Mouse (Mus musculus): Measurements from ENCODE around the gene Tex52. TPM values are rescaled to one million over a fixed set of nuclear protein-coding genes. Genes with fewer than 3 reads are reported as not detected.

Gene Tex52
- polyA plus RNA-seq, 1 experiment from 2014 or later = 0.33 TPM

DNA sequence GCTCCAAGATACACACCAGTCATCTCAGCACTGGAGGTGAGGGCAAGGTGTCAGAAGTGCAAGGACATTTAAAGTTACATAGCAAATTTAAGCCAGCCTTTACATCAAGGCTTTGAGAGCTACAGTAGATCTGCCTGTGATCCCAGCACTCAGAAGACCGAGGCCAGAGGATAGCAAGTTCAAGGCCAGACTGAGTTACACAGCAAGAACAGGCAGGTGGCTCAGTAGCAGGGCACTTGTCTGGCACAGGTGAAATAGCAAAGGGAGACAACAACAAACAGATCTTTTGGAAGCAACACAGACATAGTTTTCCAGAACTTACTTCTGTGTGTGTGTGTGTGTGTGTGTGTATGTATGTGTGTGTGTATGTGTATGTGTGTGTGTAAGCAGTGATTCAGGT, 42.8 kb downstream of the Tex52 start:
- H3K9ac ChIP-seq (replicated peaks) = no peak overlapping the region
- 88% methylated on average over 1 of the region's 1 CpGs for WGBS
- H3K4me3 ChIP-seq (replicated peaks) = no peak overlapping the region
- H3K27me3 ChIP-seq (replicated peaks) = no peaks in the 10 kb centered on the region
- no peak for ATAC-seq (ENCODE audit: low FRiP score)
- H3K9me3 ChIP-seq (replicated peaks) = no peaks in the 10 kb centered on the region
- H3K27ac ChIP-seq (replicated peaks) = no peak overlapping the region
- H3K4me2 ChIP-seq = no peak overlapping the region
- H3K36me3 ChIP-seq = peaks cover 13% of the 10 kb centered on the region
- 0 out of 2 replicates have a peak, but pooled peaks cover 9% of the 10 kb centered on the region for H3K4me1 ChIP-seq

DNA sequence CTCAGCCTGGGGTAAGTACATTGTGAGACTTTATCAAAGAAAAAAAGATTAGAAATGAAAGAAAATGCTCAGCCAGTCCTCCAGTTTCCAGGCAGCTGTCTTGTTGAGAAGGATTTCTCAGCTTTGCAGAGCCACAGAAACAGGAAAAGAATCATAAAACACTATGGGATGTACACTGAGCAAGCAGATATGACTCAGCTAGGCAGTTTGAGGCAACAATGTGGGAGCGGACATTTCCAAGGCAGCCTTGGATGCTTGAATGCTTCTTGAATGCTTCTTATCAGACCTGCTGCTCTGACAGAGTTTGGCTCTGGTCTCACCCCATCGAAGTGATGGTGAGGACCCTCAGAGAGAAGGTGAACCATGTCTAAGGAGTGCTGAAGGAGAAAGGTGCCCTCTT, 45.8 kb downstream of the Tex52 start:
- peaks cover 12% of the 10 kb centered on the region; the same call in 1 of the 2 replicates for H3K4me1 ChIP-seq
- WGBS = 83% methylated on average over 2 of the region's 2 CpGs
- ATAC-seq (ENCODE audit: low FRiP score) = no peak

DNA sequence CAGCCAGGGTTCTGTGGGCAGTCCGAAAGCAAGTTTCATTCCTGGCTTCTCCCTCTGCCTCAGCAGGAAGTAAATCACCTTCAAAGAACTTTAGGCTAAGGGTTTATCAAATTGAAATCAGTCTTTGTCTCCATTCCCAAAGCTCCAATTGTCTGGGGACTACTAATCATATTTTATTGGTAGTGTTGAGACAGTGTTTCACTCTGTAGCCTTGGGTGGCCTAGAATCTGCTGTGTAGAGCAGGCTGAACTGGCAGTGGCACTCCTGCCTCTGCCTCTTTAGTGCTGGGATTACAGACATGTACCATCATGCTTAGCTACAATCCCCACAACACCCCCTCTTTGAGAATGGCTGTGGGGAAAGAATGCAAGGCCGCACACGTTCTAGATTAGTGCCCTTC, 46.2 kb downstream of the Tex52 start:
- H3K4me2 ChIP-seq = no peak overlapping the region
- no peak overlapping the region for H3K27ac ChIP-seq (replicated peaks)
- H3K27me3 ChIP-seq (replicated peaks) = no peaks in the 10 kb centered on the region
- no peak for ATAC-seq (ENCODE audit: low FRiP score)
- no peak overlapping the region for H3K9ac ChIP-seq (replicated peaks)
- peaks cover 12% of the 10 kb centered on the region; the same call in 1 of the 2 replicates for H3K4me1 ChIP-seq
- H3K9me3 ChIP-seq (replicated peaks) = no peaks in the 10 kb centered on the region
- H3K4me3 ChIP-seq (replicated peaks) = no peak overlapping the region
- no peaks in the 10 kb centered on the region for H3K36me3 ChIP-seq
- 85% methylated on average over 3 of the region's 3 CpGs for WGBS

More for the DNA sequence above, 45.8 kb downstream of the Tex52 start:
- no peaks in the 10 kb centered on the region for H3K27me3 ChIP-seq (replicated peaks)
- no peaks in the 10 kb centered on the region for H3K9me3 ChIP-seq (replicated peaks)
- no peak overlapping the region for H3K4me3 ChIP-seq (replicated peaks)
- no peaks in the 10 kb centered on the region for H3K36me3 ChIP-seq
- H3K4me2 ChIP-seq = no peak overlapping the region
- H3K27ac ChIP-seq (replicated peaks) = no peak overlapping the region
- no peak overlapping the region for H3K9ac ChIP-seq (replicated peaks)

DNA sequence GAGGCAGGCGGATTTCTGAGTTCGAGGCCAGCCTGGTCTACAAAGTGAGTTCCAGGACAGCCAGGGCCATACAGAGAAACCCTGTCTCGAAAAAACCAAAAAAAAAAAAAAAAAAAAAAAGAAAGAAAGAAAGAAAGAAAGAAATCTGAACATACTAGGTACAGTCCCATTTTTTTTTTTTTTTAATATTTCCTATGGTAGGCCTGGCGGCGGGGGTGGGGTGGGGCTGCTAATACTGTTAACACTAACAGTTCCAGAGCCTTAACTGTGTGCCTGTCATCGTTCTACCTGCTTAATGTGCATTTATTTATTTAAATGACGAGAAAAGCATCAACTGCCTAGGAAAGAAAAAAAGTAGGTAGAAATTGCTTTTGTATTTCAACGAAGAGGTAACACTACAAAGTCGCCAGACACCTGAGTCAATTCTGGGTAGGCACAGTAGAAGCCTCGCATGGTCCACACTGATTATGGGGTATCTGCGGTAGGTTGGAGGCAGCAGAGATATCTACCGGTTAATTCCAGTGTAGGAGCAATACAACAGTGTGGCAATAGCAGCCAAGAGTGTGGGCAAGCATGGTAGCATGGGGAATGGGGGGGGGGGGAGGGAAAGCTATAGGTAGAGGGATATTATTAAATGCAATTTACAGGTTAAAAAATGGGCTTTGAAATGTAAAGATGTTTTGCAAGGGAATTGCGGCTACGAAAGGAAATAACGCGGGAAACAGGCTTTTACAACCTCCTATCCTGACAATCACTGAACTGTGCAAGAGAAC, 48.4 kb downstream of the Tex52 start:
- Histone ChIP-seq H3K9me3 (replicated peaks) (no peaks in the 10 kb centered on the region), H3K36me3 (peaks cover 10% of the 10 kb centered on the region), H3K9ac (replicated peaks) (peak overlapping the region; percentile 76), H3K4me1 (peaks cover 6% of the 10 kb centered on the region; the same call in 1 of the 2 replicates), H3K27me3 (replicated peaks) (no peaks in the 10 kb centered on the region), H3K27ac (replicated peaks) (peak overlapping the region; percentile 100), H3K4me2 (peak overlapping the region; percentile 64), H3K4me3 (replicated peaks) (peak overlapping the region; percentile 63)
- peak; percentile 72 for ATAC-seq (ENCODE audit: low FRiP score)
- WGBS = 44% methylated on average over 15 of the region's 16 CpGs

DNA sequence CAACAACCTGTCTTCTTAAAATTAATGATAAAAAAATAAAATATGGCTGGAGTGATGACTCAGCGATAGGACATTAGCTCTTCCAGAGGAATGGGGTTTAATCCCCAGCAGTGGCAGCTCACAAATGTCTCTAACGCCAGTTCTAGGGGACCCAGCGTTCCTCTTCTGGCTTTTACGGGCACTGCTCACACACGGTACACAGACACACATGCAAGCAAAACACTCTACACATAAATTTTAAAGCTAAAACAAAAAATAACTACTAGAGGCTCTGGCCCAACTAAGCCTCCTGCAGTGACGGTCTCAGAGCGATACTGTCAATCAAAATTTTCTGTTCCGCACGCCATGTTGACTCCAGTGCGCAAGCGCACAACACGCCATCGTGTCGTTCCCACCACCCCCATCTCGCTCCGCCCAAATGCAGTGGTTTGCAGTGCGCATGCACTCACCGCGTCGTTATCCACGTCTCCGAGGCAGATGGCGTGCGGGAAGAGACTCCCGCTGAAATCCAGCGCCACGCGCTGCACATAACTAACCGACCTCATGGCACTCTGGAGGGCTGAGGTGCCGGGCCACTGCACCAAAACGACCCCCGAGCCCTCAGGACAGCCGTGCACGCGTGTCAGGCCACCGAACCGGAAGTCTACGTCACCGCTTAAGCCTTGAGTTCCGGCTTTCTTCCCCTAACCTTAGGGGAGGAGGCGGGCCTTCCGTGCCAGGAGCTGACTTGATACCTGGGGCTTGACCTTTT, 49.2 kb downstream of the Tex52 start, which contains the start of gene Itfg2:
Gene Itfg2 (minus strand): TSS at position 663 of the 751 bp plus-strand sequence.
- H3K4me1 ChIP-seq = peaks cover 6% of the 10 kb centered on the region; the same call in 1 of the 2 replicates
- H3K27me3 ChIP-seq (replicated peaks) = no peaks in the 10 kb centered on the region
- H3K4me3 ChIP-seq (replicated peaks) = peak within 1 kb of the TSS; percentile 63
- peak; percentile 96 for ATAC-seq (ENCODE audit: low FRiP score)
- under 1% methylated on average over 42 of the region's 42 CpGs for WGBS
- peak within 1 kb of the TSS; percentile 100 for H3K27ac ChIP-seq (replicated peaks)
- H3K9me3 ChIP-seq (replicated peaks) = no peaks in the 10 kb centered on the region
- H3K4me2 ChIP-seq = peak within 1 kb of the TSS; percentile 64
- H3K36me3 ChIP-seq = peaks cover 18% of the 10 kb centered on the region
- H3K9ac ChIP-seq (replicated peaks) = peak within 1 kb of the TSS; percentile 76

DNA sequence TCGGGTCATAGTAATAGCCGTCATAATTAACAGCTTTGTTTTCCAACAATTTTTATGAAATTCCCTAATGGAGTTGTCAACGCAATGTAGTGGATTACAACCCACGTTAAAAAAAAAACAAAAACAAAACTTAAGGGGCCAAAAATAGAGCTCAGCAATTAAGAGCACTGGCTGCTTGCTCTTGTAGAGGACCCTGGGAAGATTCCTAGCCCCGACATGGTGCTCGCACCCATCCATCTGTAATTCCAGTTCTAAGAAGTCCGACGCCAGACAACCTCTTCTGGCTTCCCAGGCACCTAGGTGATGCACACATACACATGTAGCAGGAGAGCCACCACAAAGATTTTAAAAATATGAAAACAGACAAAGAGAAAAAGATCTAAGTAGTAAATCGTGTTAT, 49.8 kb downstream of the Tex52 start:
- peaks cover 6% of the 10 kb centered on the region; the same call in 1 of the 2 replicates for H3K4me1 ChIP-seq
- ATAC-seq (ENCODE audit: low FRiP score) = 0 out of 2 replicates have a peak, but pooled peaks have one; percentile 12
- peak overlapping the region; percentile 64 for H3K4me2 ChIP-seq
- no peaks in the 10 kb centered on the region for H3K9me3 ChIP-seq (replicated peaks)
- H3K27ac ChIP-seq (replicated peaks) = peak overlapping the region; percentile 100
- peak overlapping the region; percentile 76 for H3K9ac ChIP-seq (replicated peaks)
- H3K27me3 ChIP-seq (replicated peaks) = no peaks in the 10 kb centered on the region
- 20% methylated on average over 9 of the region's 9 CpGs for WGBS
- H3K36me3 ChIP-seq = peaks cover 22% of the 10 kb centered on the region
- peak overlapping the region; percentile 63 for H3K4me3 ChIP-seq (replicated peaks)

DNA sequence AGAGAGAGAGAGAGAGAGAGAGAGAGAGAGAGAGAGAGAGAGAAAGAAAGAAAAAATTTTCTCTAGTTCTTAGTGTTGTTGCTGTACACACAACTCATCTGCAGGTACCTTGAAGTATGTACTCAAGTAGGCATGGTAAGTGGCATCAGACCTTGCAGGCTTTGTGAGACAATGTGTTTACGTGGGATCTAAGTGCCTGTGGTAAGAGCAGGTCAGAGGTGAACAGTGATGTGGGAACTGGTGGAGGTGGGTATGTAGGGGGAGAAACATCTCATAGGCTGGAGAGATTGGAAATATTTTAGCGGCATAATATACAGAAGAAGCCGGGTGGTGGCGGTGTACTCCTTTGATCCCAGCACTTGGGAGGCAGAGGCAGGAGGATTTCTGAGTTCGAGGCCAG, 52.3 kb downstream of the Tex52 start:
- Histone ChIP-seq H3K27ac (replicated peaks) (no peak overlapping the region), H3K4me1 (peaks cover 6% of the 10 kb centered on the region), H3K27me3 (replicated peaks) (no peaks in the 10 kb centered on the region), H3K9ac (replicated peaks) (no peak overlapping the region), H3K9me3 (replicated peaks) (no peaks in the 10 kb centered on the region), H3K36me3 (peaks cover 46% of the 10 kb centered on the region), H3K4me3 (replicated peaks) (no peak overlapping the region), H3K4me2 (no peak overlapping the region)
- no peak for ATAC-seq (ENCODE audit: low FRiP score)
- WGBS = 96% methylated on average over 5 of the region's 5 CpGs

DNA sequence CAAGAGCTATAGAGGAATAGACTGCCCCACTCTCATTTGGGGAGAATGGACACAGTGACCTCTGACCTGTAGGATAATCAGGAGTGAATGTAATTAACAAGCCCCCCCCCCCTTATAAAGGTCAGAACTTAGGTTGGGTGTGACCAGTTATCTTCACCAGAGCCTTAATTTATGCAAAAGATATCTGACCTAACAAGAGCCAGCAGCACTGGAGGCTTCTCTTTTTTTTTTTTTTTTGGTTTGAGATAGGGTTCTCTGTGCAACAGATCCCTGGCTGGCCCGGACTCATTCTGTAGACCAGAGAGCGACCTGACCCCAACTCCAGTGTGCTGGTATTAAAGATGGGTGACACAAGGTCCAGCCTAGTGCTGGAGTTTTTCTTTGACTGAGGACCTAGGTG, 54.0 kb downstream of the Tex52 start:
- no peak overlapping the region for H3K27ac ChIP-seq (replicated peaks)
- peaks cover 11% of the 10 kb centered on the region for H3K4me1 ChIP-seq
- H3K4me3 ChIP-seq (replicated peaks) = no peak overlapping the region
- H3K27me3 ChIP-seq (replicated peaks) = no peaks in the 10 kb centered on the region
- no peak for ATAC-seq (ENCODE audit: low FRiP score)
- H3K9me3 ChIP-seq (replicated peaks) = no peaks in the 10 kb centered on the region
- peaks cover 63% of the 10 kb centered on the region for H3K36me3 ChIP-seq
- no peak overlapping the region for H3K9ac ChIP-seq (replicated peaks)
- H3K4me2 ChIP-seq = no peak overlapping the region
- 86% methylated on average over 2 of the region's 2 CpGs for WGBS

DNA sequence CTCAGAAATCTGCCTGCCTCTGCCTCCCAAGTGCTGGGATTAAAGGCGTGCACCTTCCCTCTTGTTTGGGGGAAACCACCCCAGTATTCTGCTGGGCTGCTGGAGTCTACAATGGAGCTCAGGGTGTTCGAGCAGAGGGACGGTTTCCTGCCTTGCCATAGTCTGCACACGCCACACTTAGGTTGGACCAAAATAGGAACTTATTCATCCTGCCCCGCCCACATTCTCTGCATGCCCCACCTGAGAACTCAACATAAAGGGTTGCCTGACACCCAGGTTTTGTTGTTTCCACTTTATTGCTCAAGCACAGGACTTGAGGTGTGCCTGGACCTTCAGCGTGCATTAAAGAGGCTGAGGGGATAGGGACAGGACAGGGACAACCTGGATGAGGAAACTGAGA, 54.6 kb downstream of the Tex52 start:
- Histone ChIP-seq H3K9ac (replicated peaks) (no peak overlapping the region), H3K9me3 (replicated peaks) (no peaks in the 10 kb centered on the region), H3K4me1 (peaks cover 11% of the 10 kb centered on the region), H3K36me3 (peaks cover 68% of the 10 kb centered on the region), H3K27me3 (replicated peaks) (no peaks in the 10 kb centered on the region), H3K4me3 (replicated peaks) (no peak overlapping the region), H3K27ac (replicated peaks) (no peak overlapping the region), H3K4me2 (no peak overlapping the region)
- WGBS = 94% methylated on average over 6 of the region's 6 CpGs
- no peak for ATAC-seq (ENCODE audit: low FRiP score)

DNA sequence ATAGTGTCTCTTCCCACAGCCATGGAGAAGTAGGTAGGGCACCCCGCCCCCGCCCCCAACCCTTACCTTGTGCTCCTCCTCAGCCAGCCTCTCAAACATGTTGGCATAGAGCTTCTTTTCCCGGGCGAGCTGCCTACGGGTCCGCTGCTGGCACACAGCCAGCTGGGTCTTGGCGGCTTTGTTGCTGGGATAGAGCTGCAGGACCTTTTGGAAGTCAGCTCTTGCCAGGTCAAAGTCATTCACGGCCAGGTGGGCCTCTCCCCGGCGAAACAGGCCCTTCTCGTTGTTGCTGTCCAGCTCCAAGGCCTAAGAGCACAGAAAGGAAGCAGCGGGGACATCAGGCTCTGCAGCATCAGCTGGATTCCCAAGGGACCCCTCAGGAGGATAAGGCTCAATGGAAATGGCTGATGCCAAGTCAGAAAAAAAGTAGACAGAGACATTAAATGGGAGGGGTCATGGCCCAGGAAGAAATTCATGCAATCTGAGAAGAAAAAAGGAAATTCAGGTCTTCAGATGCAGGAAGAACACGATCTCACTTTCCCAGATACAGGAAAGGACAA, 57.2 kb downstream of the Tex52 start:
- Histone ChIP-seq H3K27me3 (replicated peaks) (no peaks in the 10 kb centered on the region), H3K27ac (replicated peaks) (no peak overlapping the region), H3K4me2 (no peak overlapping the region), H3K9me3 (replicated peaks) (no peaks in the 10 kb centered on the region), H3K4me1 (peaks cover 27% of the 10 kb centered on the region), H3K4me3 (replicated peaks) (no peak overlapping the region), H3K36me3 (peaks cover 83% of the 10 kb centered on the region), H3K9ac (replicated peaks) (no peak overlapping the region)
- 74% methylated on average over 13 of the region's 13 CpGs for WGBS
- no peak for ATAC-seq (ENCODE audit: low FRiP score)

DNA sequence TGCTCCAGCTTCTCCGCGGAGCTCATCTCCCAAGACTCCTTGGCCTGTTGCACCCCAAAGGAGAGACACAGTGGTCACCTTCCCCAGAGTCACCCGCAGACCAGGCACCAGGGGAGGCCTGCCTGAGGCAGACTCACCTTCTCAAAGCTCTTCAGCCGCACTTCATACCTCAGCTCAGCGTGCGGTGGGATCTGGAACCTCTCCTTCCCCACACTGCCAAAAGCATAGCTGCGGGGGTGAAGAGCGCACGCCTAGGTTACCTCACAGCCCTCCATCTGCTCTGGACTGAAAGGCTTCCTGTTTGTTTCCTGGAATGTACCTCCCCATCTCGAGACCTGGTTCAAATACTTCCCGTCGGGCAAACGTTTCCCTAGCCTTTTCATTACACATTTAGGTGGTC, 58.3 kb downstream of the Tex52 start:
- no peak overlapping the region for H3K4me2 ChIP-seq
- peaks cover 27% of the 10 kb centered on the region for H3K4me1 ChIP-seq
- H3K4me3 ChIP-seq (replicated peaks) = no peak overlapping the region
- H3K27ac ChIP-seq (replicated peaks) = no peak overlapping the region
- 94% methylated on average over 13 of the region's 13 CpGs for WGBS
- H3K9ac ChIP-seq (replicated peaks) = no peak overlapping the region
- ATAC-seq (ENCODE audit: low FRiP score) = no peak
- no peaks in the 10 kb centered on the region for H3K9me3 ChIP-seq (replicated peaks)
- peaks cover 74% of the 10 kb centered on the region for H3K36me3 ChIP-seq
- no peaks in the 10 kb centered on the region for H3K27me3 ChIP-seq (replicated peaks)

All from neural tube, embryonic 15.5 days (tissue).